Mouse (Mus musculus): ENCODE results near the gene Gfpt2. TPM values are rescaled to one million over a fixed set of nuclear protein-coding genes. Genes with fewer than 3 reads are reported as not detected.
"Not testable (repeated sequence)": the region's sequence is repeated elsewhere in the genome, so short reads cannot be mapped to it uniquely, and the experiment has no call there.

Gfpt2 gene
- polyA plus RNA-seq, 1 experiment from 2014 or later, result 8.1 TPM

DNA sequence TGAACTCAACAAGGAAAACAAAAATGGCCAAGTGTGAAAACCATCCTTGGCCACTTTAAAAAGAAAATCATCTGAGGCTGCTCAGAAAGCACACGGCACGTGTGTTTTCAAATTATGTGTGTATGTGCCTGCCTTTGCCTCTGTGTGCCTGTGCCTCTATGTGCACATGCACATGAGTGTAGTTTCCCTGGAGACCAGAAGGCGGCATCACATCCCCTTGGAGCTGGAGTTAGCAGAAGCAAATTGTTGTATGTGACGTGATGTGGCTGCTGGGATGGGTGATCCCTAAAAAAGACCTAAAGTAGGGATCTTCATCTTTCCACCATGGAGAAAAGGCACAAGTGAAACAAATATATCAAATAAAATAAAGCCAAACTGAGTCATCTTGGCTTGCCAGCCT lies 9.8 kb downstream of the Gfpt2 start:
- Histone ChIP-seq H3K9ac (no peak overlapping the region), H3K27ac (no peak overlapping the region), H3K4me1 (no peaks in the 10 kb centered on the region), H3K27me3 (replicated peaks) (no peaks in the 10 kb centered on the region), H3K4me3 (no peak overlapping the region), H3K36me3 (peaks cover 2% of the 10 kb centered on the region; the same call in 1 of the 2 replicates), H3K9me3 (no peaks in the 10 kb centered on the region), H3K4me2 (replicated peaks) (no peak overlapping the region)
- no peak for ATAC-seq (ENCODE audit: low FRiP score, low read depth)
- WGBS, result 92% methylated on average over 4 of the region's 4 CpGs

DNA sequence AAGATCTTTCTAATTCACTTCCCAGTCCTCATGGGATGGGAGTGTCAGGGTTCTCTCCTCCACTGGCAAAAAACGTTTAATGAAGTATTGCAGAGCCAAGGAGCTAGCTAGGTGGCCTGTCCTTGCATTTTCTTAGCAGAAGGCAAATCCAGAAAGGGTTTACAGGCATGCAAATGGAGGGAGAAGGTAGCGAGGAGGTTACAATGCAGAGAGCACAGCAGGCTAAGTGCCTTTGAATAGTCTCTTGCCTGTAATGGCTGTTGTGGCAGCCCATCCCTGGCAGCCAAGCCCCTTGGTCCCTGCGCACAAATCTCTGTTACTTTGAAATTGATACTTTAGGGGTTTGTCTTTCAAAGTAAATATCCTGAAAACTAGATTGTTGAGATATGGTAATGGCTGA lies 12.2 kb downstream of the Gfpt2 start:
- no peaks in the 10 kb centered on the region for H3K4me1 ChIP-seq
- H3K9me3 ChIP-seq, result no peaks in the 10 kb centered on the region
- no peak for ATAC-seq (ENCODE audit: low FRiP score, low read depth)
- H3K27me3 ChIP-seq (replicated peaks), result no peaks in the 10 kb centered on the region
- H3K4me3 ChIP-seq, result no peak overlapping the region
- no peak overlapping the region for H3K27ac ChIP-seq
- 19% methylated on average over 3 of the region's 3 CpGs for WGBS
- H3K4me2 ChIP-seq (replicated peaks), result no peak overlapping the region
- peaks cover 3% of the 10 kb centered on the region; the same call in 1 of the 2 replicates for H3K36me3 ChIP-seq
- H3K9ac ChIP-seq, result no peak overlapping the region

DNA sequence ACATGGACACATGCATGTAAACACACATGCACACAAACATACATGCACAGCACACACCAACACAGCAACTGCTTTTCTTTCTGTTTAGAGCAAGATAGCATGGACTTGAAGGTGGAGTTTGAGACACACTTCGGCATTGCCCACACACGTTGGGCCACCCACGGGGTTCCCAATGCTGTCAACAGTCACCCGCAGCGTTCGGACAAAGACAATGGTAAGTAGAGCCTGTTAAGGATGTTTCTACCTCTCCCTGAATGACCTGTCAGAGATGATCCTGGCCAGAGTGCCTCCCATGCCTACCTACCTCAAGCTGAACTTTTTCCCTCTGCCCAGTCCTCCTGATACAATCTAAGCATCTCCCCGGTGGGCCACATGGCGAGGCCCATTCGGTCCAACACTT lies 15.0 kb downstream of the Gfpt2 start:
- no peaks in the 10 kb centered on the region for H3K9me3 ChIP-seq
- H3K4me3 ChIP-seq, result no peak overlapping the region
- WGBS, result 92% methylated on average over 9 of the region's 9 CpGs
- peaks cover 3% of the 10 kb centered on the region; the same call in 1 of the 2 replicates for H3K36me3 ChIP-seq
- no peak overlapping the region for H3K27ac ChIP-seq
- H3K4me1 ChIP-seq, result no peaks in the 10 kb centered on the region
- no peak overlapping the region for H3K9ac ChIP-seq
- H3K4me2 ChIP-seq (replicated peaks), result no peak overlapping the region
- no peaks in the 10 kb centered on the region for H3K27me3 ChIP-seq (replicated peaks)
- no peak for ATAC-seq (ENCODE audit: low FRiP score, low read depth)

DNA sequence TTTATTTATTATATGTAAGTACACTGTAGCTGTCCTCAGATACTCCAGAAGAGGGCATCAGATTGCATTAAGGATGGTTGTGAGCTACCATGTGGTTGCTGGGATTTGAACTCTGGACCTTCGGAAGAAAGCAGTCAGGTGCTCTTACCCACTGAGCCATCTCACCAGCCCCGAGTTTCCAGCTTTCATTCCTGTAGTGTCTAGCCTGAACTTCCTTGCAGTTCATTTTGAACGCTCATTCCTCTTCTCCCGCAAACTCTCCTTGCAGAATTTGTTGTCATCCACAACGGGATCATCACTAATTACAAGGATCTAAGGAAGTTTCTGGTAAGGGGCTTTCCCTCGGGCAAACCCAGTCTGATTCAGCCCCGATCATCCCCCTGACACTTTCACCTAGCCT lies 16.7 kb downstream of the Gfpt2 start:
- not testable (repeated sequence) for H3K4me3 ChIP-seq; H3K9me3 ChIP-seq; H3K9ac ChIP-seq; H3K4me1 ChIP-seq; ATAC-seq (ENCODE audit: low FRiP score, low read depth); H3K27ac ChIP-seq; H3K27me3 ChIP-seq (replicated peaks); H3K36me3 ChIP-seq; H3K4me2 ChIP-seq (replicated peaks)
- 90% methylated on average over 7 of the region's 7 CpGs for WGBS

DNA sequence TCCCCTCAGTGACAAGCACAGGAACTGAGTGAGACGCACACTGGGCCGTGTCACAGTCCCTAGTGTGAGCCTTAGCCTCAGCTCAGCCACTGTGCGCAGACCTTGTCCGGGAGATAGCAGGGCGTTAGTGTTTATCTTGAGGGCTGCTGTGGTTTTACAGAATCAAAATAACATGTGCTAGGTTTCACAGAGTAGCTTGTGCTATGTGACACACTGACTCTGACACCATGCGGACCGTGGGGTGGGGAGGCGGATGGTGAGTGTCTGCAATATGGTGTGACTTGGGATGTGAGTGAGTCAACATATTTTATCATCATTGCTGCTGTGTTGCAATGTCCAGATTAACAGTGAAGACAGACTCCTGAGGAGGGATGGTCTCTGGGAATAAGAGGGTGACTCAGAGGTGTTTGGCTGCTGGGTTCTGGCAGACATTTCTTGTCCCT lies 17.1 kb downstream of the Gfpt2 start:
- H3K4me3 ChIP-seq, result no peak overlapping the region
- no peak overlapping the region for H3K9ac ChIP-seq
- ATAC-seq (ENCODE audit: low FRiP score, low read depth), result no peak
- no peak overlapping the region for H3K4me2 ChIP-seq (replicated peaks)
- H3K4me1 ChIP-seq, result no peaks in the 10 kb centered on the region
- H3K36me3 ChIP-seq, result peaks cover 3% of the 10 kb centered on the region; the same call in 1 of the 2 replicates
- H3K27me3 ChIP-seq (replicated peaks), result no peaks in the 10 kb centered on the region
- H3K27ac ChIP-seq, result no peak overlapping the region
- 90% methylated on average over 8 of the region's 8 CpGs for WGBS
- H3K9me3 ChIP-seq, result no peaks in the 10 kb centered on the region

DNA sequence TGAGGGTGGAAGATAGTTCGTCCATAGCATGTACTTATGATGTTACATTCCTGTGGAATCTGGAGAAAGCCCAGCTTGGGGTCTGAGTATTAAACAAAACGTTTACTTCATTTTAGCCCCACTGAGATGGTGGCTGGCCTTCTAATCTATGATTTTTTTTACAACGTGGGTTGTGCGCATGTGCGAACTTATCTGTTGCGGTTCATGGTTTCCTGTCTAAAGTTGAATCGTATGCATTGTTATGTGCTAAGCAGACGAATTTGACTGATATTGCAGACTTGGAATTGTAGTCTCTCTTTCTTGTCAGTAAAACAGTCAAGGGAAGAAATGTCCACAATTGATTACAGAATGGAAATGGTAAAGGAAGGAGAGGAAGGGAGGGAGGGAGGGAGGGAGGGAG lies 17.9 kb downstream of the Gfpt2 start:
- H3K36me3 ChIP-seq, result peaks cover 3% of the 10 kb centered on the region; the same call in 1 of the 2 replicates
- ATAC-seq (ENCODE audit: low FRiP score, low read depth), result no peak

DNA sequence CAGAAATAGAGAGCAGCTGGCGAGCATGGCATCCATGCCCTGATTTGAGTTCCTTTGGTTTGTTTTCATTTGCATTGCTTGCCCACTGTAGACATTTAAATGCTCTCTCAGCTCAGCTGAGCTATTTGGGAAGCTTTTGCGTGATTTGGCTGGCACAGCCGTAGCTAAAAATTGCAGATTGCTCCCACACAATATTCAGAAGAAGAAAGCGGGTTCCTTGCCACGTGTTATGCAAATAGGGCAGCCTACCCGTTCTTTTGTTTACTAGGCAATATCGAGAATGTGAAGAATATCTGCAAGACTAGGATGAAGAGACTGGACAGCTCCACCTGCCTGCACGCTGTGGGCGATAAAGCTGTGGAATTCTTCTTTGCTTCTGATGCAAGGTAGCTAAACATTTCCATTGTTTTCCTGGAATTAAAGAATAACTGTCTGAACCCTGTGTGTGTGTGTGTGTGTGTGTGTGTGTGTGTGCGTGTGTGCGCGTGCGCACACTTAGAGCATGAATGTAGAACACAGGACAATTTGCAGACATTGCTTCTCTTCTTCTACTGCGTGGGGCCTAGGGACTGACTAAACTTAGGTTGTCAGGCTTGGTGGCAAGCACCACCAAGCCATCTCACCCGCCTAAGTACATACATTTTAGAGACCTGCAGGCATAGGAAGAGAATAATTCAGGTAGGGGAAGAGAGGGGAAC lies 25.0 kb downstream of the Gfpt2 start:
- Histone ChIP-seq H3K9ac (no peak overlapping the region), H3K27me3 (replicated peaks) (no peaks in the 10 kb centered on the region), H3K4me3 (no peak overlapping the region), H3K36me3 (peaks cover 5% of the 10 kb centered on the region; the same call in 1 of the 2 replicates), H3K4me2 (replicated peaks) (no peak overlapping the region), H3K27ac (no peak overlapping the region), H3K4me1 (no peaks in the 10 kb centered on the region), H3K9me3 (no peaks in the 10 kb centered on the region)
- ATAC-seq (ENCODE audit: low FRiP score, low read depth), result no peak
- 92% methylated on average over 15 of the region's 15 CpGs for WGBS

More for the DNA sequence above, 17.9 kb downstream of the Gfpt2 start:
- no peaks in the 10 kb centered on the region for H3K27me3 ChIP-seq (replicated peaks)
- 84% methylated on average over 8 of the region's 8 CpGs for WGBS
- H3K4me1 ChIP-seq, result no peaks in the 10 kb centered on the region
- no peak overlapping the region for H3K9ac ChIP-seq
- no peak overlapping the region for H3K4me2 ChIP-seq (replicated peaks)
- H3K4me3 ChIP-seq, result no peak overlapping the region
- no peak overlapping the region for H3K27ac ChIP-seq
- no peaks in the 10 kb centered on the region for H3K9me3 ChIP-seq

DNA sequence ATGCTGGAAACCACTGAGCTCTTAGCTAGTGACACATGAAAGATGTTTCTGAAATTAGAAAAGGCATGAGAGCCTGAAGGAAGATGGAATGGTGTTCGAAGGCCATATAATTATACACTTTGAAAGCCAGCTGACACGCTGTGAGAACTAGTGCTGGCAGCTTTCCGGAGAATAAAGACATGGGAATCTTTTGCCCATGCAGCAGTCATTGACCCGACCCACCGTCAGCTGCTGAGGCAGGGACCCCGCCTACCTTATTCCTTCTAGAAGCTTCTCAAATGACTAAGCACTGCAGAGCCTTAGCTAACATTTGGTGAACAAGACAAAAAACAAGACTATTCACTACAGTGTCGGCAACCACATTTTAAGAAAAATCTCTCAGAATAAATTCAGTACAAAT lies 25.7 kb downstream of the Gfpt2 start:
- no peak overlapping the region for H3K4me2 ChIP-seq (replicated peaks)
- H3K9me3 ChIP-seq, result no peaks in the 10 kb centered on the region
- ATAC-seq (ENCODE audit: low FRiP score, low read depth), result no peak
- no peak overlapping the region for H3K4me3 ChIP-seq
- WGBS, result 92% methylated on average over 7 of the region's 7 CpGs
- H3K27me3 ChIP-seq (replicated peaks), result no peaks in the 10 kb centered on the region
- H3K36me3 ChIP-seq, result peaks cover 11% of the 10 kb centered on the region; the same call in 1 of the 2 replicates
- H3K9ac ChIP-seq, result no peak overlapping the region
- no peaks in the 10 kb centered on the region for H3K4me1 ChIP-seq
- H3K27ac ChIP-seq, result no peak overlapping the region

DNA sequence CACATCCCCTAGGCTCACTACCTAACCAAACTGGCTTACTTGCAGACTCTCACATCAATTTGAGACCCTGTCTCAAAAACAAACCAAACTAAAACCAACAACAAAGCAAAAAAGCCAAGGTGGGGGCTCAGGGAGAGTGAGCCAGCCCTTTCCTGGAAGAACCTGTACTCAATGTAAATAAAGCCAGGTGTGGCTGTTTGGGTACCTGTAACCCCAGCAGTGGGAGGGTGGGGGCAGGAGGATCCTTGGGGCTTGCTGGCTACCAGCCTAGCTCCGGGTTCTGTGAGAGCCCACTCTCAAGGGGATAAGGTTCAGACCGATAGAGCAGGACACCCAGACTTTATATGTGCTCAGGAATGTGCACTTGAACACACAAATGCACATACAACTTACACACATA lies 26.9 kb downstream of the Gfpt2 start:
- Histone ChIP-seq H3K27ac (no peak overlapping the region), H3K36me3 (peaks cover 12% of the 10 kb centered on the region; the same call in 1 of the 2 replicates), H3K9me3 (no peaks in the 10 kb centered on the region), H3K27me3 (replicated peaks) (no peaks in the 10 kb centered on the region), H3K4me1 (no peaks in the 10 kb centered on the region), H3K4me2 (replicated peaks) (no peak overlapping the region), H3K9ac (no peak overlapping the region), H3K4me3 (no peak overlapping the region)
- WGBS, result 80% methylated on average over 2 of the region's 2 CpGs
- ATAC-seq (ENCODE audit: low FRiP score, low read depth), result no peak

DNA sequence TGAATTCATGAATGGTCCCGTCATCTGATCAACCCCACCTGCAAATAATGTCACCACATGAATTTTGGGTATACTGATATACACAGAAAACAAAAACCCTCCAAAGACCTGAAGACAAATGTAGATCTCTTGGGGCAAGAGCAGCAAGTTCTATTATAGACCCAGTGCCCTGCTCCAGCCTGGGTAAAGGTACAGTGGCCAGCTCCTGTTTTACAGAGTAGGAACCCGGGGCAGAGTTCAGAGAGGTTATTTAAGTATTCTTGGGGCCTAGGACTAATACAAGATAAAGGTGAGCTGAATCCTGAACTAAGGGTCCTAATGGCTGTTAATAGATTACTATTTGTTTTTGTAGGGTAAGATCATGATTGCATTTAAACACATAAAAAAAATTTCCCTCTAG lies 27.6 kb downstream of the Gfpt2 start:
- no peak overlapping the region for H3K9ac ChIP-seq
- peaks cover 12% of the 10 kb centered on the region; the same call in 1 of the 2 replicates for H3K36me3 ChIP-seq
- no peak for ATAC-seq (ENCODE audit: low FRiP score, low read depth)
- no peaks in the 10 kb centered on the region for H3K9me3 ChIP-seq
- H3K4me3 ChIP-seq, result no peak overlapping the region
- no peak overlapping the region for H3K4me2 ChIP-seq (replicated peaks)
- no peak overlapping the region for H3K27ac ChIP-seq
- WGBS, result 95% methylated on average over 2 of the region's 2 CpGs
- H3K27me3 ChIP-seq (replicated peaks), result no peaks in the 10 kb centered on the region
- H3K4me1 ChIP-seq, result no peaks in the 10 kb centered on the region

DNA sequence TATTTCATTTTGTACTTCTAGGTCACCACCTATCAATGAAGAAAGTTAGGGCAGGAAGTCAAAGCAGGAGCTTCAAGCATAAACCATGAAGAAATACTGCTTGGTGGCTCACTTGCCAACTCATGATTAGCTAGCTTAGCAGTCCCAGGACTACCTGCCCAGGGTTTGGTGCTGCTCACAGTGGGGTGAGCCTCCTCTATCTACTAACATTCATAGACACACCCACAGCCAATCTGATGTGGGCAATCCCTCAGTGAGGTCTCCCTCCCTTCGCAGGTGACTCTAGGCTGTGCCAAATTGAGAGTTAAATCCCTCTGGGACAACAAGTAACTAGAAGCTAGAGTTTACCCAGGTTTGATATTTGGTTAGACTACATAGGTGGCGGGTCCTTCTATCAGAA lies 28.4 kb downstream of the Gfpt2 start:
- whole genome bisulfite sequencing, result 93% methylated on average over 2 of the region's 2 CpGs
- peaks cover 12% of the 10 kb centered on the region; the same call in 1 of the 2 replicates for H3K36me3 ChIP-seq
- no peak overlapping the region for H3K4me3 ChIP-seq
- no peak overlapping the region for H3K9ac ChIP-seq
- no peak for ATAC-seq (ENCODE audit: low FRiP score, low read depth)
- H3K27me3 ChIP-seq (replicated peaks), result no peaks in the 10 kb centered on the region
- H3K27ac ChIP-seq, result no peak overlapping the region
- no peak overlapping the region for H3K4me2 ChIP-seq (replicated peaks)
- H3K9me3 ChIP-seq, result no peaks in the 10 kb centered on the region
- no peaks in the 10 kb centered on the region for H3K4me1 ChIP-seq

DNA sequence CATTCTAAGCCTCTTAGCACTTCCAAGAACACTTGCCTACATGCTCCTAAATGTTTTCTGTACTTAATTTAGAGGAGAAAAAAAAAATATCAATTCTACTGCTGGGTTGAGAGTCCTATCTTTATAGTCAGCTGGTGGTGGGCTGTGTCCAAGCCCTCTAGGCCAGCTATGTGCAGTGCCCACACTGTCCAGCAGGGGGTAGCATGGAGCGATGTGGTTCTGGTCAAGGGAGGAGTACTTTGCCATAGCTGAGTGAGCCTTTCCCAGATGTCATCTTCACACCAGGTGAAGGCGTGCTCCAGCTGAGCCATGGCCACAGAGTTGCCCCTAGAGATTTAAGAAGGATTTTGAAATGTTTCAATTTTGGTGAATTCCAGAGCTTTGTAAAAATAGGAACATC lies 30.9 kb downstream of the Gfpt2 start:
- no peak overlapping the region for H3K4me2 ChIP-seq (replicated peaks)
- H3K27me3 ChIP-seq (replicated peaks), result no peaks in the 10 kb centered on the region
- no peaks in the 10 kb centered on the region for H3K4me1 ChIP-seq
- no peaks in the 10 kb centered on the region for H3K9me3 ChIP-seq
- no peak overlapping the region for H3K9ac ChIP-seq
- H3K36me3 ChIP-seq, result peaks cover 14% of the 10 kb centered on the region; the same call in 1 of the 2 replicates
- 38% methylated on average over 2 of the region's 2 CpGs for WGBS
- no peak overlapping the region for H3K27ac ChIP-seq
- ATAC-seq (ENCODE audit: low FRiP score, low read depth), result no peak
- no peak overlapping the region for H3K4me3 ChIP-seq

DNA sequence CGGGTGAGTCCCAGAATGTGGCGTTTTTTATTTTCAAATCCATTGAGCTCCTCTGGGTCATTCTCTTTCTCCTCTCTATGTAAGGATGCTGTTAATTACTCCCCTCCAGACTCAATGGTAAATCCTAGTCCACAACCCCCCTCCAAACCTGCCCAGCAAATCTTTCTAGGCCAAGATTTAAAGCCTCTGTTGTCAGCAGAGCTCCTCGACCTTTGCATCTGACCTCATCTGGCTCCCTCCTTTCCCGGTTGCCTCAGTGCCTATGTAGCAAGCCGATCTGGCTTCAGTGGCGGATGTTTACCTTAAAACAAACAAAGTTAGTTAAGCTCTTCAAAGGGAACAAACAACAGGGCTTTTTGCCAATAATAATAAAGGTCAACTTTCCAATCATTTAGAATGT lies 33.3 kb downstream of the Gfpt2 start:
- H3K4me3 ChIP-seq, result no peak overlapping the region
- H3K27me3 ChIP-seq (replicated peaks), result no peaks in the 10 kb centered on the region
- no peak overlapping the region for H3K4me2 ChIP-seq (replicated peaks)
- WGBS, result 36% methylated on average over 6 of the region's 6 CpGs
- H3K9ac ChIP-seq, result no peak overlapping the region
- no peak overlapping the region for H3K27ac ChIP-seq
- no peak for ATAC-seq (ENCODE audit: low FRiP score, low read depth)
- H3K36me3 ChIP-seq, result peaks cover 14% of the 10 kb centered on the region; the same call in 1 of the 2 replicates
- H3K4me1 ChIP-seq, result no peaks in the 10 kb centered on the region
- no peaks in the 10 kb centered on the region for H3K9me3 ChIP-seq
